Mouse (Mus musculus) layer of hippocampus, adult 9-10 months (tissue): ENCODE measurements around the gene Lrrc1.
A peak's percentile ranks its signal among the peaks of the same experiment; 100 is the strongest.
"Not testable (repeated sequence)": the region's sequence is repeated elsewhere in the genome, so short reads cannot be mapped to it uniquely, and the experiment has no call there.

Experiments used
- DNase-seq: peaks from one replicate; pipeline ENCODE4 v3.0.0; 2022; ENCODE audit warnings: low spot score

Lrrc1 gene

DNA sequence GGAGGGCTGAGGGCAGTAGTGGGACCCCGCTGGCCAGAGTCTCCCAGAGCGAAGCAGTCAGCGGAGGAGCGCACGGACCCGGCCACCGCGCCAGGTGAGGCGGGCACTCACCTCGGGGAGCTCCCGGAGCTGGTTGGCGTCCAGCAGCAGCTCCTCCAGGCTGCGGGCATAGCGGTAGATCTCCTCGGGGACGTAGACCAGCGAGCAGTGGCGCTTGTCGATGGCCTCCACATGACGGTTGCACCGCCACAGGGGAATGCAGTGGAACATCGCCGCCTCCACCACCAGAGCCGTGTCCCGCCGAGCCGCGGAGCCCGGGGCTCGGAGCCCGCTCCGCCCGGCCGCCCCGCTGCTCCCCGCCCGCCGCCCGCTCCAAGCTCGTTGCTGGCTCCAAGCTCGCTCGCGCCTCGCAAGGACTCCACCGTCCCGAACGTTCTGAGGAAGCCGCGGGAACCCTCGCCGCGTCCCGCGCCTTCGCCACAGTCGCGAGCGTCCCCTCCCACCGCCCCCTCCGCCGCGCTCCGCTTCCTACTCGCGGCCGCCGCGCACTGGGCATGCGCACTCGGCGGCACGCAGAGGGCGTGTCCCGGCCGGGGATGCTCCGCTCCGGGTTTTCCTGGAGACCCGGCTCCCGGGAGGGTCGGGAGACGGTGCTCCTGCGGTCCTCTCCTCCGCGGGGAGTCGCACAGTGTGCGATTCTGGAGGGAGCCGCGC is at the start of gene Lrrc1:
Gene Lrrc1, minus strand, starts transcription at position 517 of the 714 bp plus-strand sequence.
- DNase-seq: peak; percentile 41

DNA sequence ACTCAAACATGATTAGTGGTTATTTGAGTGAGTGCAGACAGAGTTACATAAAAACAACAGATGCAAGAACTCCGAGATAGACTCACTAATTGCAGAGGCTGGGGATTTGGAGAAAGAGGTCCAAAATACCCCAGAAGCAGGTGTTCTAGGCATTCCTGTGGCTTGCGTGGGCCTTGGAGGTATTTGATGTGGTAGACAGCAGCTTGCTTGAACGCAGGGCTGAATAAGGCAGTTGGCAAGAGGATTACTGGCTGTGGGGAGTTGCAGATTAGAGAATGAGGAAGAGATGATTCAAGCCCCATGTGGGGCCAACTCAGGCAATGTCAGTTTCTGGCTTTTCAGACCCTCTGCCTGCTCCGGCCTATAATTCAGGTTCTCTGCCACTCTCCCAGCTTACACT is 47.8 kb upstream of the Lrrc1 start:
- no peak for DNase-seq

- no peak for DNase-seq
These were observed 44.8 kb upstream of the Lrrc1 start for GRCm38 (mm10) chr9:77589496-77589895.

- DNase-seq: no peak
These were observed 42.9 kb upstream of the Lrrc1 start for GRCm38 (mm10) chr9:77587616-77588015.

DNA sequence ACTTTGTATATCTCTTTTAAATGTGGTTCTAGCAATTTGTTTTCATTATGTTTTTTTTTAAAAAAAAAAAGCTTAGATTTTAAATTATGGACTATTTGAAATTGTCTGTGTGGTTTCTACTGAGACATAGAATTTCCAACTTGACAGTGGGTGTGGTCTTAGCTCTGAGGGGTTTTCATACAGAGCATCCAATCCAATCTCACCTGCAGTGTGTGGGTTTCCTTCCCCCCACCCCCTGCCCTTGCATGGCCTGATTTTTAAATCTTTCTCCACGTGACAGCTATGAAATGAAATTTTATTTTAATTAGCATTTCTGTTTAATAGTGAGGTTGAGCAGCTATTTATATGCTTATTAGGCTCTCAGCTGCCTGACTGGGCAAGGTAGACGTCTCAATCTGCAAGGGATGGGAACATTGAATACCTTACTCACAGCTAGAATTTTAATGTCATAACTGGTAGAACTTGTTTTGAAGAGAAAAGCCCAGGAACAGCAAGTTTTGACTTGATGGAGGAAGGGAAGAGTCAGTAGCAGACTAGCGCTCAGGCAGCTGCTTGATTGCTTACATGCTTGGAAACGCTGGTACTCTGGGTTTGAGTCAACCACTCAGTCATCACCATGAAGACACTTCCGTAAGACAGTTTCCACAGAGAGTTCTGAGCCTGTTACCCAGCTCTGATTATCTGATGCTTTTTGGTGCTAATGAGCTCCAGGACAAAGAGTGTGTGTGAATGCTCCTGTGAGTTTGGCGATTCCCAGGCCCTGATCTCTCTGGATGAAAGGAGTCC is 42.3 kb upstream of the Lrrc1 start:
- DNase-seq: no peak

DNA sequence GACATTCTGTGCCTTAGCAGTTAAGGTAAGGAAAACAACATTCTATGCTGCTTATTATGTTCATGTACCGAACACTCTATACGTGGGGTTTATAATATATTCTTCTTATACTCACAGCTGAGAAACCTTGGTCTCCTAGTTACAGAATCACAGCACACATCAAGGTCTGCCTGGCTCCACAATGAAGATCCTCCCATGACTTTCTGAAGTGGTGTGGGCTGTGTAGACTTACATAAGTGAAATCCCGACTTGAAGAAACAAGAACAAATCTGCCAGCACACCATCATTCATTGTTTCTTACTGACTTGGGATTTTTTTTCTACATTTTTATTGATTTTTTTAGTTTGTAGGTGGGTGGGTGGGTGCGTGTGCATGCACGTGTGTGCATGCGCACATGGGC is 40.1 kb upstream of the Lrrc1 start:
- DNase-seq: no peak

- DNase-seq: no peak
These were observed 38.6 kb upstream of the Lrrc1 start for GRCm38 (mm10) chr9:77583302-77583701.

GRCm38 (mm10) chr9:77579827-77580226 is 35.2 kb upstream of the Lrrc1 start:
- DNase-seq: no peak

DNA sequence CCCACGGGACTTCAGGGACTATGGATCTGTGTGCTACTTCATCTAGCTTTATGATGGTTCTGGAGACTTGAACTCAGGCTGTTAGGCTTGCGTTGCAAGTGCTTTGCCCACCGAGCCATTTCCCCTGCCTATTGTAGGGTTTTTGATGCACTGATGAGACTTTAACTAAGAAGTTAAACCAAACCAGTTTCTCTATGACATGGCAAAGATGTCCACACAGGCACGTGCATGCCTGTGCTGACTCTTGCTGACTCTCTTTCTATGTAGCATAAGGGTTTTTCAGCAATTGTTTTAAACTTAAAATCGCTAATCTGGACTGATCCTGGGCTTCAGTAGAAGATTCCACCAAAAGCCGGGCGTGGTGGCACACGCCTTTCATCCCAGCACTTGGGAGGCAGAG is 33.3 kb upstream of the Lrrc1 start:
- no peak for DNase-seq

DNA sequence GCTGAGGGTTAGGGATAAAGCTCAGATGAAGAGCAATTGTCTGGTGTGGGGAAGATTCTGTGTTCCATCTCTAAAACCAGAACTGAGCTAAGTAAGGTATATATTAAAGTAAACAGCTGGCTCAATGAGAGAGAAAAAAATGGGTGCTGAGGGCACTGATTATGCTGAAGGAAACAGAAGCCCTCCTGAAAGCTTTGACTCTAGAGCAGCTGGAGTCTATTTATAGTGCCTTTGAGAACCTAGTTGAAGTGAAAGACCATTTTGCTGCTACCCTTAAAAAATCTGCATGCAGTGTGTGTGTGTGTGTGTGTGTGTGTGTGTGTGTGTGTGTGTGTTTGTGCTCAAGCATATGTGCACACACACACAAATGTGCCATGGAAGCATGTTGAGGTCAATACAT is 32.7 kb upstream of the Lrrc1 start:
- DNase-seq: no peak

DNA sequence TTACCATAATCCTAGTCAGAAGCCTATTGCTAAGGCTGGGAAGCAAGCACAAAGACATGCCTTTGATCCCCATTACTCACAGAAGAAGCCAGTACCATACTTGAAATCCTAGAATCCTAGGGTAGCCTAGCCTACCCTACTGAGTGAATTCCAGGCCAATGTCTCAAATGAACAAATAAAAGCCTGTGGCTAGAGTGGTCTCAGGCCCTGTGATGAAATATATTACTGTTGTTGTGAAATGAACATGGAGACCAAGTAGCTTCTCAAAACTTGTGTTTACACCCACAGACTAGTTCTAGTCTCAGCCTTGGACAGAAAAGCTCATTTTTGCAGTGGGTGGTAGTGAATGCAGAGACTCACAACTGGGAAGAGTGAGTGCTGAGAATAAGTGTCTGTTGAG is 31.6 kb upstream of the Lrrc1 start:
- no peak for DNase-seq

GRCm38 (mm10) chr9:77574996-77575395 is 30.3 kb upstream of the Lrrc1 start:
- DNase-seq: not testable (repeated sequence)

DNA sequence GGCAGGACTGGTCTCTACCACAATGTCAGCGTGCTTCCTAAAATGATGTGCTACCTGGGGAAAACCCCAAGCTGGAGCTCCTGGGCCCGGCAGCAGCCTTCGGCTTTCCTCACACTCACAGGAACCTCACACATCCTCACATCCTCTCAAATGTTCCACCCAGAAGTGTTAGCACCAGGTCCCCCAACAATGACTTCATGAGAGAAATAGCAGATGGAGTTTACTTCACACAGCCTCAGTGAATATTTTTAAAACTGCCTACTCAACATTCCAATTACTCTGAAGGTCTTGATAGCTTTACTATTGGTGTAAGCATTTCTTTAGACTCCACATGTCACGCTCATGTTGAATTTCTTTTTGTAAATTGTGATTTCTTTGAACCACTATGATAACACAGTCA is 27.2 kb upstream of the Lrrc1 start:
- no peak for DNase-seq

DNA sequence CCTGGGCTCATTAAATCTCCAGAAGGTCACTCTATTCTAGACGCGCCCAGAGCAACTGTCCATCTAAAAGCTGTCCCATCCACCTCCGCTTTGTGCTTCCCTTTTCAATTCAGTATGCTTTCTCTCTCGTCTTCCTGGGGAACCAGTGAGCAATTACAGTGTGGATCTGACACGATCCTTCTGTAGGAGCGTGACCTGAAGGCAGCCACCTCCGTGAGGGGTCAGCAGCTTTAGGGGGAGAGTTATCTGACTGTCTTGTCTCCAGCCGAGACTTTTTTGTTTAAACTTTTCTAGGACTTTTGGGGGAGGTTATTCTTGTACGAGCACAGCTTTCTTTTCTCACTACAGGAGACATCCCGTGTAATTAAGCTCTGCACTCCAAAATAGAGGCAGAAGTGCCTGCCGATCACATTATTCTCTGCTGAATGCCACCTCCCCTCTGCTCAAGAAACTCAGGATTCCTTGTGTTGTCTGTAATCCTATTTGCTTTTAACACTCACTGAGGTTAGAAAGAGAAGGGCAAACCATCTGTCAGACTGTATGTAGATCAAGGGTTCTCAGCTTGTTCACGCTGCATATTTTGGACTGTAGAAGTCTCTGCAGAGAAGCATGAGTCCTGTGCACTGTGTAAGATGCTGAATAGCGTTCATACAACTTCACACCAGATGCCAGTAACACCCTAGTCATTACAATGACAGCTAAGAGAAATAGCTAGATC is 24.3 kb upstream of the Lrrc1 start:
- DNase-seq: no peak

DNA sequence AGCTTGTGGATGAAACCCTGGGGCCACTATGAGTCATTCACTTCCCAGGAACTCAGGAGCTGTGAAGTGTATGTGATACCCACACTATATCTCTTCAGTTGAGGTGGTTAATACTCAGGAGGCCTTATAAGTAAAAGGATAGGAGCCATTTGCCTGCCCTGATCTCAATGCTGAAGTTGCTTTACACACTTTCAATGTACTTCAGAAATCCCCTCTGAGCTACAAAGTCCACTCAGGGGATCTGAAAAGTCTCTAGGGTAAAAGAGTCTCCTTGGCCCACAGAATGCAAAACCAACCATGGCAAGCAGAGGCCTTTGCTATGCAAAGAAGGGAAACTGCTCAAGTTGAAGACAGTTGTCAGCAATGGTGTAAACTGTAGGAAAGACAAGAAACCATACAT is 17.2 kb upstream of the Lrrc1 start:
- DNase-seq: no peak

DNA sequence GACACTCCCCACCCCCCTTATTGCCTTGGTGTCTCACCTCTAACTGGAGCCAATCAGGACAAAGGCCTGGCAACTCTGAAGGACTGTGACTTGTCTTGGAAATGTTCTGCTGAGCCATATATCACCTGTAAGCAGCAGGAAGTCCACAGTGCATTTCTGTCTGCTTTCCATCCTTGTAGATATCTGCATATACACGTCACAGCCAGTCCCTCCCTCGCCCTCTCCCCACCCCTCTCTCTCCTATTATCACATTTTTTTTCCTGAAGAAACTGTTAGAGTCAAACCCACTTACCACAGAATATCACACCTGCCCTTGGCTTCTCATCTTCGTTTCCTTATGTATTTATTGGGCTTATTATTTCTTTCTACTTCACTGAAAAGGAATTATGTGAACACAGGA is 13.3 kb upstream of the Lrrc1 start:
- no peak for DNase-seq

GRCm38 (mm10) chr9:77557181-77557580 is 12.5 kb upstream of the Lrrc1 start:
- no peak for DNase-seq

GRCm38 (mm10) chr9:77556435-77556834 is 11.8 kb upstream of the Lrrc1 start:
- no peak for DNase-seq

DNA sequence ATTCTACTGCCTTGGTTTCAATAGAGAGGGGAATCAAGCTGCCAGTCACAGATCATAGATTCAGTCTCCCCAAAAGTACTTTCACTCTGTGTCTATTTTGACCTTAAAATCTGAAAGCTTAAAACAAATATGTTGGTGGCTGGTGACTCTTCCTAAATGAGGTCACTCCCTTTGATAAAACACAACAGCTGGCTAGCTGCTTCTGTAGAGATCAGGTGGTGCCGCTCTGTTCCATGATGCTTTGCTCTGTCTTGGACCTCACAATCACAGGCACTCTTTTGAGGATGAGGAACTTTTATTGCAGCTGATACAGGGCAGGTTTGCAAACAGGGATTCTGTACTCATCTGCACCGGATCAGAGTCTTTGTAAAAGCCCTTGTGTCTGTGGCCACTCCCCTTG is 8.8 kb upstream of the Lrrc1 start:
- no peak for DNase-seq

DNA sequence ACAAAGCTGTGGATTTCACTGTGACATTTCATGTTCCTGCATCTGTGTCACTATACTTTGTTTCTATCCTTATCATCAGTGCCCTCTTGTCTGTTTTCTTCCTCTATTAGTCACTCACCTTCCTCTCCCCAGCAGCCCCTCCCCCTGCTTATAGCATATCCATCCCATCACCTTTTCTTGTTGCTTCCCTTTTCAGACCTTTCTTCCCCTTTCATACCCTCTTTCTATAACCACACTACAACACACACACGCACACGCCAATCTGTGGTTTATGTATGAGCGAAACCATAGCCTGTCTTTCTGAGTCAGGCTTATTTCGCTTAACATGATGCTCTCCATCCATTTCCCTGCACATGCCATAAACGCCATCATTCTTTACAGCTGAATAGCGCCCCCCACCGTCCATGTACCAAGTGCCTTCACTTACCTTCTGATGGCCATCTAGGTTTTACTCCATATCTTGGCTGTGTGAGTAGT is 6.4 kb upstream of the Lrrc1 start:
- no peak for DNase-seq

DNA sequence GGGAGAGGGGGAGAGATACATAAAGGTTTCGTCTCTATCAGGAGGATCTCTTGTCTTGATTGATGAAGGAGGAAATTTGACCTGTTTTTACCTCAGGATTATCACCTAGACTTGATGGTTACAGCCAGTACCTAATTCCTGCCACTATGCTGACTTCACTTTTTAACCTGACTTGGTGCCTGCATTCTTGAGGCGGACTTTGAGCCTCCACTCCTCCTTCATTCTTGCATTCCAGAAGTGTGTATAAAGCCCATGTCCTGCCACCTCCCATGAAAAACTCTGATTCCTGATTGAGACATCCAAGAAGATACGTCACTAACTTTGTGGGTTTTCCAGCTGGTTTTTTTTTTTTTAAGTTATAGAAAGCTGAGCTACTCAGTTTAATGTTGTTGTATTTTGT is 1.3 kb upstream of the Lrrc1 start:
- DNase-seq: no peak

GRCm38 (mm10) chr9:77545068-77545421 is 375 bp upstream of the Lrrc1 start:
- DNase-seq: no peak
